Mouse (Mus musculus): Measurements from ENCODE around the gene Tspan14. TPM values are rescaled to one million over a fixed set of nuclear protein-coding genes. Genes with fewer than 3 reads are reported as not detected.

Gene Tspan14
- total and polyA plus RNA-seq, 2 experiments from 2014 or later, result 43.1 to 43.8 TPM

- peak overlapping the region; percentile 25; the same call in 1 of the 2 replicates for H3K9ac ChIP-seq
These were observed 1.7 kb downstream of the Tspan14 start for GRCm38 (mm10) chr14:40964881-40965280.

DNA sequence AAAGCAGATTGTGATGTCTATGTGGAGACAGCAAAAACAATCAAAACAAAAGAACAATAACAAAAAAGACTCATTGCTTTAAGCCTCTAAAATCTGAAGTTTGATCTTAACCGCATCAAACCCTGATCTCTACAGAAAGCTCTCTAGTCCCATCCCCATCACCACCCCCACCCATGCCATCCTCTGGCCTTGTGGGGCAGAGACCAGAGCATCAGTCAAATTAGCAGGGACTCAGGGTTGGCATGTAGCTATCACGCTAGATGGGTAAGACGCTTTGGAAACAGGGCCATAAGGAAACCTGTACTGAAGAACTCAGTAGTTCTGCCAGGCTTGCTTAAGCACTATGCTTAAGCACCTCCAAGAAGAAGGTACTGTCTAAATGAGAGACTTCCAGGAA lies 2.4 kb downstream of the Tspan14 start:
- WGBS, result 90% methylated on average over 3 of the region's 3 CpGs
- peak overlapping the region; percentile 80; the same call in 1 of the 2 replicates for H3K4me2 ChIP-seq (ENCODE audit: low read depth)
- H3K9ac ChIP-seq, result no peak overlapping the region
- no peak overlapping the region for H3K27ac ChIP-seq (ENCODE audit: low read depth, low read length)
- H3K27me3 ChIP-seq (ENCODE audit: insufficient read depth, low read length), result no peaks in the 10 kb centered on the region
- no peak for TF ChIP-seq CTCF (IDR thresholded peaks at IDR 0.05; ENCODE audit: low read depth)
- DNase-seq (no peak), ATAC-seq (no peak)
- no peaks in the 10 kb centered on the region for H3K36me3 ChIP-seq (ENCODE audit: insufficient read depth)
- no peak overlapping the region for H3K4me3 ChIP-seq (ENCODE audit: low read depth, low read length)
- no peaks in the 10 kb centered on the region for H3K9me3 ChIP-seq (ENCODE audit: low read length)
- H3K4me1 ChIP-seq (ENCODE audit: insufficient read depth), result peaks cover 28% of the 10 kb centered on the region

More at GRCm38 (mm10) chr14:40964881-40965280, 1.7 kb downstream of the Tspan14 start:
- H3K27me3 ChIP-seq (ENCODE audit: insufficient read depth, low read length), result no peaks in the 10 kb centered on the region
- no peak for TF ChIP-seq CTCF (IDR thresholded peaks at IDR 0.05; ENCODE audit: low read depth)
- DNase-seq (no peak), ATAC-seq (no peak)
- H3K4me3 ChIP-seq (ENCODE audit: low read depth, low read length), result peak overlapping the region; percentile 97
- H3K36me3 ChIP-seq (ENCODE audit: insufficient read depth), result no peaks in the 10 kb centered on the region
- peaks cover 28% of the 10 kb centered on the region for H3K4me1 ChIP-seq (ENCODE audit: insufficient read depth)
- H3K4me2 ChIP-seq (ENCODE audit: low read depth), result peak overlapping the region; percentile 80
- H3K27ac ChIP-seq (ENCODE audit: low read depth, low read length), result no peak overlapping the region
- H3K9me3 ChIP-seq (ENCODE audit: low read length), result no peaks in the 10 kb centered on the region

DNA sequence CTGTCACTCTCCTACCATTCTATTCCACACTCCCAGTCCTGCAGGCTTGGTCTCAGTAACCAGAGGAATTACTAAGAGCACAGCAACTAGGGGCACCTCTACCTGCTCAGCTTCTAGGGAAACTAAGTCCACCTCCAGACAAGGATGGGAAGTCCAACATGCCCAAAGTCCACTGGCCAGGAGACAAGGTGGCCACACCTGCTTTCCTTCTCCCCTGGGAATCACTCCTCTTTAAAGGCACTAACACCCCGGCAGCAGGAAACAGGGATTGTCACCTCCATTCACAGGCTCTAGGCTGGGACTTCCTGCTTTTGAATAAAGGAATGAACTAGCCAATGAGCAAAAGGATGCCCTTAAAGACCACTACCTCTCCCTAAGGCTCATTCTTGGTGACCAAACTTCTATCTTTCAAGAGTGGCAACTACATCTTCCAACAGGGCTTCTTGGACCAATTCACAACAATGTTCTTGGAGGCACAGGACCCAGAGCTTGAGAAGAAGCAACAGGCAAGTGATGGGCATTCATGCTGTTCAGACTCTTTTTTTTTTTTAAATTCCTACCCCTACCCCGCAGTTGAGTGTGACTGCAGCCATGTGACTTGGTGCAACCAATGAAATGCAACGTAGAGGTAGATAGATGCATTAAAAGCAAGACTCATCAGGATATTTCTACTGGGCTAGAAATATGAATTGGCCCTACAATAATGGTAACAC lies 3.0 kb downstream of the Tspan14 start:
- no peak overlapping the region for H3K27ac ChIP-seq (ENCODE audit: low read depth, low read length)
- ATAC-seq (no peak), DNase-seq (no peak)
- H3K9me3 ChIP-seq (ENCODE audit: low read length), result no peaks in the 10 kb centered on the region
- no peak overlapping the region for H3K4me2 ChIP-seq (ENCODE audit: low read depth)
- TF ChIP-seq CTCF (IDR thresholded peaks at IDR 0.05; ENCODE audit: low read depth), result no peak
- no peaks in the 10 kb centered on the region for H3K36me3 ChIP-seq (ENCODE audit: insufficient read depth)
- H3K27me3 ChIP-seq (ENCODE audit: insufficient read depth, low read length), result no peaks in the 10 kb centered on the region
- H3K4me1 ChIP-seq (ENCODE audit: insufficient read depth), result peaks cover 30% of the 10 kb centered on the region
- no peak overlapping the region for H3K9ac ChIP-seq
- WGBS, result 69% methylated on average over 3 of the region's 3 CpGs
- H3K4me3 ChIP-seq (ENCODE audit: low read depth, low read length), result no peak overlapping the region

DNA sequence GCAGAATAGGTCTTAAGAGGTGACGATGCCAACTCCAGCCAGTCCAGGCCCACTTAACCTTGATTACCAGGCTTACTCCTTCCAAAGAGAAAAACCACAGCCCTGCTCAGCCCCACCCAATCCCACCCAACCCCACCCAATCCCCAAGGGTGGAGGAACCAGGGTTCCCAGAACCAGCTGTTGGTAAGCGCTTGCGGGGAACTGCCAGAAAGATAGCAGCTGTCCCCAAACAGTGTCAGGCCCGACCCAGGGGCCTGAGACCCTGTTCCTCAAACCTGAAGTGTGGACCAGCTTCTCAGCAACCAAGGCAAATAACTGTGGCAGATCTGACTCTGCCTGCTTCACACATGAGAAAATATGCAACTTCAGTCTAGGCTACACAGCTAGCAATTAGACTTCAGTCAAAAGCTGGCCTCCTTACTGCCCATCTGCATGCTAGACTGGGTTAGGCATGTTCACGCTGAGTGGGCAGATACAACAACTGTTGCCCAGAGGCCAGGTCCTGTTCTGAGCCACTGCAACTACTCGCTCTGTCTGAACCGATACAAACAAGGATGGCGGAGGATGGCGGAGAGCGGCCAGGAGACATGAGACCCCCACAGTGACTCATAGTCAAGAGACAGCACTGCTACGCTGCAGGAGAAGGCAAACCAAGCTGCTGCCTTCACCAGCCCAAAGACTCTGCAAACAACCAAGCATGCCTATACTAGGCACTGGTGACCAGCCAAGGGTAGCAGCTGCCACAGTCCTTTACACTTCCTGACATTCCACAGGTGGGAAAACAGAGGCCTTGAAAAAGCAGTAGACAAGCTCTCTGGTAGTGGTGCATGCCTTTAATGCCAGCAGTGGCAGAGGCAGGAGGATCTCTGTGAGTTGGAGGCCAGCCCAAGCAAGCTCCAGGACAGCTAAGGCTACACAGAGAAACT lies 4.0 kb downstream of the Tspan14 start:
- no peak overlapping the region for H3K27ac ChIP-seq (ENCODE audit: low read depth, low read length)
- H3K9ac ChIP-seq, result no peak overlapping the region
- no peaks in the 10 kb centered on the region for H3K27me3 ChIP-seq (ENCODE audit: insufficient read depth, low read length)
- H3K4me1 ChIP-seq (ENCODE audit: insufficient read depth), result peaks cover 41% of the 10 kb centered on the region
- 56% methylated on average over 11 of the region's 11 CpGs for WGBS
- no peak overlapping the region for H3K4me2 ChIP-seq (ENCODE audit: low read depth)
- no peak overlapping the region for H3K4me3 ChIP-seq (ENCODE audit: low read depth, low read length)
- DNase-seq, result no peak
- no peaks in the 10 kb centered on the region for H3K9me3 ChIP-seq (ENCODE audit: low read length)
- no peak for ATAC-seq
- H3K36me3 ChIP-seq (ENCODE audit: insufficient read depth), result no peaks in the 10 kb centered on the region
- TF ChIP-seq CTCF (IDR thresholded peaks at IDR 0.05; ENCODE audit: low read depth), result no peak

DNA sequence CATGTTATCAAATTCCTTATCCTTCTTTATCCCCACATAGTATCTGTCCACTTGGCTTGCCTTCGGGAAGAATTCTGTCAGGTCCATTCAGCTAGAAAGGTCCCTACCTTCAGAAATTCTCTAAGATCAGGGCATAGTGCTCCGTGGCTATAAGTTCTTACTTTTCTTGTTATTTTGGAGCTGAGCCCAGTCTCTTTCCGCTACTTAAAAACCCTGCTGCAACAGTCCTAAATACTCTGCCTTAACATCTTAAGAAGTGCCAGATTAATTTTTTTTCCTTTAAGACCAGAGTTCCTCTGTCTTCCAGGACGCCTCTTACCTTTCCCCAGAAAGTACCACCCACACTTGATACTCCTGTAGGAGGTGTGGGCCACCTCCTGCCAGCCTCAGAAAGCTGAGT lies 6.4 kb downstream of the Tspan14 start:
- no peak overlapping the region for H3K4me2 ChIP-seq (ENCODE audit: low read depth)
- 29% methylated on average over 4 of the region's 4 CpGs for WGBS
- no peak overlapping the region for H3K4me3 ChIP-seq (ENCODE audit: low read depth, low read length)
- DNase-seq (no peak), ATAC-seq (no peak)
- H3K27ac ChIP-seq (ENCODE audit: low read depth, low read length), result no peak overlapping the region
- H3K4me1 ChIP-seq (ENCODE audit: insufficient read depth), result peaks cover 63% of the 10 kb centered on the region
- no peaks in the 10 kb centered on the region for H3K36me3 ChIP-seq (ENCODE audit: insufficient read depth)
- H3K9ac ChIP-seq, result no peak overlapping the region
- H3K27me3 ChIP-seq (ENCODE audit: insufficient read depth, low read length), result no peaks in the 10 kb centered on the region
- no peaks in the 10 kb centered on the region for H3K9me3 ChIP-seq (ENCODE audit: low read length)
- TF ChIP-seq CTCF (IDR thresholded peaks at IDR 0.05; ENCODE audit: low read depth), result no peak

GRCm38 (mm10) chr14:40959586-40959985 lies 7.0 kb downstream of the Tspan14 start:
- H3K27me3 ChIP-seq (ENCODE audit: insufficient read depth, low read length), result no peaks in the 10 kb centered on the region
- no peak for TF ChIP-seq CTCF (IDR thresholded peaks at IDR 0.05; ENCODE audit: low read depth)
- H3K4me1 ChIP-seq (ENCODE audit: insufficient read depth), result peaks cover 61% of the 10 kb centered on the region
- WGBS, result 31% methylated on average over 3 of the region's 3 CpGs
- no peaks in the 10 kb centered on the region for H3K36me3 ChIP-seq (ENCODE audit: insufficient read depth)
- H3K9me3 ChIP-seq (ENCODE audit: low read length), result no peaks in the 10 kb centered on the region
- no peak overlapping the region for H3K4me3 ChIP-seq (ENCODE audit: low read depth, low read length)
- H3K27ac ChIP-seq (ENCODE audit: low read depth, low read length), result no peak overlapping the region
- H3K4me2 ChIP-seq (ENCODE audit: low read depth), result no peak overlapping the region
- ATAC-seq (no peak), DNase-seq (no peak)
- H3K9ac ChIP-seq, result no peak overlapping the region

- Histone ChIP-seq H3K4me2 (ENCODE audit: low read depth) (no peak overlapping the region), H3K27me3 (ENCODE audit: insufficient read depth, low read length) (no peaks in the 10 kb centered on the region), H3K9ac (no peak overlapping the region), H3K27ac (ENCODE audit: low read depth, low read length) (peak overlapping the region; percentile 55; the same call in 1 of the 2 replicates), H3K36me3 (ENCODE audit: insufficient read depth) (no peaks in the 10 kb centered on the region), H3K4me3 (ENCODE audit: low read depth, low read length) (no peak overlapping the region), H3K4me1 (ENCODE audit: insufficient read depth) (peaks cover 55% of the 10 kb centered on the region), H3K9me3 (ENCODE audit: low read length) (no peaks in the 10 kb centered on the region)
- DNase-seq, result no peak
- no peak for TF ChIP-seq CTCF (IDR thresholded peaks at IDR 0.05; ENCODE audit: low read depth)
- 69% methylated on average over 2 of the region's 2 CpGs for WGBS
- no peak for ATAC-seq
These were observed 7.6 kb downstream of the Tspan14 start for GRCm38 (mm10) chr14:40958986-40959381.
